Mouse (Mus musculus): ENCODE data around the gene Ankrd13d.
"Not testable (repeated sequence)": the region's sequence is repeated elsewhere in the genome, so short reads cannot be mapped to it uniquely, and the experiment has no call there.

The Ankrd13d gene

DNA sequence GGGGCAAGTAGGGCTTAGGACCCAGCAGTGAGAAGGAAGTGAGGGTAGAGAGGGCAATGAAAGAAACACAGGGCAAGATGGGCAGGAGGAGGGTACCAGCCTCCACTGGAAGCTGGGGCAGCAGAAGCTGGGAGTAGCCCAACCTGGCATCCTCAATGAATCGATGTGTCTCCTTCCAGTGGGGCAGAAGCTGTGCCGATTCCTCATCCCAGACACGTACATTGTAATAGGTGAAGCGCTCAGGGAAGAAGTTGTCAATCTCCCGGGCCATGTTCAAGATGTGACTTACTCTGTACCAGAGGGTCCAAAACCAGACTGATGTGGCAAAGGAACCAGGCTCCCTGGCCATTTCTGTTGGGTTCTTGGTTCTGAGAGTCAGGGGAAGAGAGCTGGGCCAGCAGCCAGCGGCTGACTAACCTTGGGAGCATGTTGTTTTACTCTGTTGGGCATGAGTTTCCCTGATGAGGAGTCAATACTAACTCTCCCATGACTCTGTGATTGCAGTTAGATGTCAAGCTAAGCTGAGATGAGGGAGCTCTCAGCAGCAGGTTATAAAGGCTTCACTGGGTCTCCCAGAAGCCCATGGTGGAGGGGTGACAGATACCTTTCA, 18.7 kb downstream of the Ankrd13d start:
- no peak for DNase-seq (ENCODE audit: extremely low read depth, low read depth, low spot score)

DNA sequence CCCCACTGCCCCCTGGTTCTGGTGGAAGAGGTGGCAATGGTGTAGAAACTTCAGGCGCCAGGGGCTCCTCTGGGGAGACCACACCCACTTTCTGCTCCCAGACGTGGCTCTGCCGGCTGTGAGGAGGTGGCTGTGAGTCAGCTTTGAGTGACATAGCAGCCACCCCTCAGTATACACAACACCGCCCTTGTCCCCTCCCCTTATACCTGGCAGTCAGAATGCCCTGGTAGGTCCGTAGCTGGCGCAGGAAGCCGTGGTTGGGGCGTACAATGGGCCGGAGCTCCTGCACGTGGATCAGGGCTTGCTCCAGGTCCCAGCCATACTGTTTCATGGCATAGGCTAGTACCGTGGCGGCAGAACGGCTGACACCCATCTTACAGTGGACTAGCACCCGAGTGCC, 19.2 kb downstream of the Ankrd13d start:
- no peak for DNase-seq (ENCODE audit: extremely low read depth, low read depth, low spot score)

DNA sequence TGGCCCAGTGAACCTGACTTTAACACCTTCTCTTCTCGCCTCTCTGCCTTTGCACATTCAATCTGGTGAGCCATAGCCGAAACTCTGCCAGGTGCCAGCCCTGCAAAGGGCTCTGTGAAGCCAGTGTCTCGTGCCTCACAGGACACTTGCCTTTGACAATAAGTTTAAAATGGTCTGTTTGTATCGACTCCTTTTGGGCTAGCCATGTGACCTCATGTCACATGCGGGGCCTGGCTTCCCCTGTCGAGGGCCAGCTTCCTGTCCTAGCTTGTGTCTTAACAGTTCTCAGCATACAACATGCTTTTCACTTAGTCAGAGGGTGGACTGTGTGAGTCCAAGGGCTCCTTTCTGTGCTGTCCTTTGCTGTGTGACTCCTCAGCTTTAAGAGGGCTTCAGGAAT, 20.2 kb downstream of the Ankrd13d start:
- DNase-seq (ENCODE audit: extremely low read depth, low read depth, low spot score): no peak

DNA sequence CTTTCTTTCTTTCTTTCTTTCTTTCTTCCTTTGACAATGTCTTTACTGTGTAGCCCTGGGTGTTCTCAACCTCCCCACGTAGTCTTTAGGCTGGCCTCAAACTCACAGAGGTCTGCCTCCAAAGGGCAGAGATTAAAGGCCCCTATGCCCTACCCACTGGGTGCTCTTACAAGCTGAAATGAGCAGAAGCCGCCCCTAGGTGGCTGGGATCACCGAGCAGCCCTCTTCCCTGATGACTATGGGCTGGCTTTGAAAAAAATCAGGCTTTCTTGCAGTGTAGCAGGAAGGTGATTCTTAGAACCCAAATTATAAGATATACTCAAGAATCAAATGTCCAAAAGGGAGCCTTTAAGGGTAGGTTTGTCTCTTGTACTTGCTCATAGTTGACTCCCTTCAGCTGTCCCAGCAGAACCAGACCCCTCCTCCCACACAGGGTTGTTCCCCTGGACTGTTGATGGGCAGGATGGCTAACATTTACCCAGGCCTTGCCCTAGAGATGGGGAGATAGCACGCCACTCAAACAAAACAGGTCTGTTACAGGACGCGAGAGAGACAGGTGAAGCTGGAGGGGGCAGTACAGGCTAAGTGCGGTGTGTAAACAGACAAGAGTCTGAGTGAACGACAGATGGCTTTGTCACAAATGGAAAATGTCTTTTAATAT, 21.8 kb downstream of the Ankrd13d start:
- no peak for DNase-seq (ENCODE audit: extremely low read depth, low read depth, low spot score)

DNA sequence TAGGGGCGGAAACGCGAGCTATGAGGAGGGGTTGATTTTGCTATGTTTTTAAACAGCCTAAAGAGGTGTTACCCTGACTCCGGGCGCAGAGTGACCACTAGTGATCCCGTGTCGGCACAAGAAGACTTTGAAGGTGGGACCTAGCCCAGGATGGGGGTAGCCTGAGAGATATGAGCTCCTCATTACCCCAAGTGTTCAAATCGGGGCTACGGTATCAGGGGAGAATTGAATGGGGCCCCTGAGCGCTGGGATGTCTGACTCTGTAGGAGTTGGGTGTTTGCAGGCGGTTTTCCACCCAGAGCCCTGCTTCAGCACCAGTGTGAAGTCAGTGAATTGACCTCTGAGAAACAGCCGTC, 25.1 kb downstream of the Ankrd13d start:
- no peak for DNase-seq (ENCODE audit: extremely low read depth, low read depth, low spot score)

DNA sequence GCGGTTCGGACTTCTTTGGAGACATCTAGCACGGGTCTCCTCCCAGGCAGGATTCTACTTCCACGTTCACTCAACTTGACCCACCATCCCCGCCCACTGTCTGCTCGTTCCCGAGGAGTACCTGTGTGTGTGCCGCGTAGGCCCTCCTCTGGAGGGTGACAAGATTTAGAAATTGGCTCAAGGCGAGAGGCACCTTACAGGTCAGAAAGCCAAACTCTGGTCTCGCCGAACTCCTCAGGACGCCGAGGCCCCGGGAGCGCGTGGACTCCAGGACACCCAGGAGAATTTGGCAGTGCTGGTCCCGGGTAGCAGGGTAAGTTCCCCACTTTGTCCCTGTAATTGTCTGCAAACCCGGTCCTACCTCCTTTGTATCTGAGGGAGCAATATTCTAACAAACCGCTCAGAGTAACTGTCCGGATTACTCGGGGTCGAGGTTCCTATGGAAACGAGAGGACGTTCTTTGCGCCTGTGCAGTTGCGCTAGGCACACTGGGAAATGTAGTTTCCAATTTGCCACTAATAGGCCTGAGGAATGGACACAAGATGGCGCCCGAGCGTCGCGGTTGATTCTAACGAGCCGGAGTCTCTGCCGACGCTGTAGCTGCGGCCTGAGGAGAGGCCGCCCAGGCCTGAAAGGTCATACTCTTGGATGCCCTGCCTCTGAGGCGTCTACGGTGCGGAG, 25.6 kb downstream of the Ankrd13d start:
- no peak for DNase-seq (ENCODE audit: extremely low read depth, low read depth, low spot score)

DNA sequence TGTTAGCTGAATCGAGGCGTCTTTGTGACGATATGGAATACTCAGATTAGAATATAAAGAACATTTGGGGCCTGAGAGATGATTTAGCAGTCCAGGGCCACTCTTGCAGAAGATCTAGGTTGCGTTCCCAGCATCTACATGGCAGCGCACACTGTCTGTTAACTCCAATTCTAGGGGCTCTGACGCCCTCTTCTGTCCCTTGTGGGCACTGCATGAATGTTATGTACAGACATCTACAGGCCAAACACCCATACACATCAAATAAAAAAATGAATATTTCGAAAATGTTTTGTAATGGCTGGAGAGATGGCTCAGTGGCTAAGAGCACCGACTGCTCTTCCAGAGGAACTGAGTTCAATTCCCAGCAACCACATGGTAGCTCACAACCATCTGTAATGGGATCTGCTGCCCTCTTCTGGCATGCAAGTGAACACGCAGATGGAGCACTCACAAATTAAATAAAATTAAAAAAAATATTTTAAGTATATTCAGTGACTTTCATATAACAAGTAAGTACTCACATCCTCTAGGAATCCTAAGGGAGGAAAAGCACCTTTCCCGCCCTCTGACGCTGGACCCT, 27.3 kb downstream of the Ankrd13d start:
- DNase-seq (ENCODE audit: extremely low read depth, low read depth, low spot score): no peak

DNA sequence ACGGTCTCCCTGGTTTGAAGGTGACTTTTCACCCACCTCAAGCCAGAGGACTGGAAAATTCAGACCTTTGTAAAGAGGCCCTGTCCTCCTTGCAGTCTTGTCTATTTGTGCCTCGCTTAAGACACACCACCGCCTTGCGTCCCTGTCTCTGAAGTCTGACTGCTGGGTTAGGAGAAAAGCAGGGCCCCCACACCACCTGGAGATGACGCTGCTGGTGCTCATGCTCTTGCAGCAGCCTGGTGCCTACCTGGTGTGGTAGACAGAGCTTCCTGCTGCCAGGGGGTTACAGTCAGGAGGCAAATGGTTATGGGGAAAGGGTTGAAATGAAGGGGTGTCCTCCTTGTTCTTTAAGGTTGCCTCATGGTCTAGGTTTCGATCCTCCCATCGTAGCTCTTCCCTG, 28.7 kb downstream of the Ankrd13d start:
- no peak for DNase-seq (ENCODE audit: extremely low read depth, low read depth, low spot score)

DNA sequence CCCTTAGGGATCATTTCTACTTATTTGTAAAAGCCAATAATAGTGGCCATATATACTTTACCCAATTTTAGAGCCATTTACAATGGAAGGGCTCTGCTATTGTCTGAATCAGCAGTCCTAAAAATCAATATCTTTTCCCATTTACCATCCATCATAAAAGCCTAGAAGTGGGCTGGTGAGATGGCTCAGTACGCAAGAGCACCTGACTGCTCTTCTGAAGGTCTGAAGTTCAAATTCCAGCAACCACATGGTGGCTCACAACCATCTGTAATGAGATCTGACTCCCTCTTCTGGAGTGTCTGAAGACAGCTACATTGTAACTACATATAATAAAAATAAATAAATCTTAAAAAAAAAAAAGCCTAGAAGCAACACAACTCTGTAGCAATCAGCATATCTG, 34.3 kb downstream of the Ankrd13d start:
- not testable (repeated sequence) for DNase-seq (ENCODE audit: extremely low read depth, low read depth, low spot score)

DNA sequence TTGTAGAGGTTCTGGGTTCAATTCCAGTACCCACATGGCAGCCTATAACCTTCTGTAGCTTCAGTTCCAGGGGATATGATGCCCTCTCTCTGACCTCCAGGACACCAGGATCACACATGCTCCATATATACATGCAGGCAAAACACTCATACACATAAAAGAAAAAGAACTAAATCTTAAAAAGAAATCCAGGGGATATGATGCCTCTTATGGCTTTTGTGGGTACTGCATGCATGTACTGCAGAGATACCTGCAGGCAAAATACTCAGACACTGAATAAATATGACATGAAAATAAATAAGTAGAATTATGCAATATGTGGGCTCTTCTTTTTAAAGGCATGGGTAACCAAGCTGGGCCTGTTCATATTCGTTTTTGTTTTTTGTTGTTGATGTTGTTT, 35.9 kb downstream of the Ankrd13d start:
- DNase-seq (ENCODE audit: extremely low read depth, low read depth, low spot score): no peak

DNA sequence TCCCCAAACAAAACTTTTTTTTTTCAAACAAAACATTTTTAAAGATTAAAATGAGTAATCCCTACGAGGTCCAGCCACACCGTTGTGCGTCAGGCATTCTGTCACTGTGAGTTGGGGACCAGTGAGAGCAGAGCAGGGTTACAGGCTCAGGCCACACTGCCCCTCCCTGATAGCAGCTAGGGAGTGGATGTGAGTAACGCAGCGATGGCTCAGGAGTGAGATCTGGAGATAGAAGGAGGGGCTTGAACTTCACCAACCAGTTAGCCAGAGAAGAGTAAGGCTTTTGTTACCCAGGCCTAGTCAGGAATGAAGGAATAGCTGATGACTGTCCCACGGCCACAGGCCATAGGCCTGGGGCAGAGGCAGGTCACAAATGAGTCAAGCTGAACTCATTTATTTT, 38.2 kb downstream of the Ankrd13d start:
- no peak for DNase-seq (ENCODE audit: extremely low read depth, low read depth, low spot score)

DNA sequence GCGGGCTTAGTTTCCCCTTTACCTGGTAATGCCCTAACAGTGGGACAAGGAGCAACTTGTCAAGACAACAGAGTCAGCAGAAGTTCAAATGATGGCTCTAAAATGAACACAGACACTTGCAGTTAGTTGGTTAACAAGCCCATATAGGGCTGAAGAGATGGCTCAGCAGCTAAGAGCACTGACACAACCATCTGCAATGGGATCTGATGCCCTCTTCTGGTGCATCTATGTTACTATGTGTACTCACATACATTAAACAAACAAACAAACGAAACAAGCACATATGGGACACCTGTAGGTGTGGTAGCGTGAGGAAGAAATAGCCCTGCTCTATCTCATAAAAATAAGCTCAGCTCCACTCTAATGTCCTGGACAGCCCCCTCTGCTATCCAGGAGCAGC, 40.5 kb downstream of the Ankrd13d start:
- no peak for DNase-seq (ENCODE audit: extremely low read depth, low read depth, low spot score)

DNA sequence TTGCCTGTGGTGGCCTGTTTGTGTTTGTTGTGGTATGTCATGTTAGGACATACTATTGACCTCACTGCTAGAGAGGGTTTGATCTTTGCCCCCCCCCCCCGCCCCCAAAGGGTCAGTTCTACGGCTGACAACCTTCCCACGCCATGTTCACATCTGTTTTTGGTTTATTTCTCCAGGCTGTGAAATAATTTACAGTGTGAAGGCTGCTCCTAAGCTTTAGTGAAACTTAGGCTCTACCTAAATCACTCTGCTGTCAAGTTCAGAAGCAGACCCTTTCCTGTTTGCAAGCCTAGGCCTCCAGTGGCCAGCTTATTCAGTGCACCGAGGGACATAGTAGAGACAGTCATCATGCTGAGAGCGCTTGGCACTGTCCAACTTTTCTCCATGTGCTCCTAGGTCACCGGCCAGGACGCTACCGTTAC, 42.7 kb downstream of the Ankrd13d start:
- no peak for DNase-seq (ENCODE audit: extremely low read depth, low read depth, low spot score)

DNA sequence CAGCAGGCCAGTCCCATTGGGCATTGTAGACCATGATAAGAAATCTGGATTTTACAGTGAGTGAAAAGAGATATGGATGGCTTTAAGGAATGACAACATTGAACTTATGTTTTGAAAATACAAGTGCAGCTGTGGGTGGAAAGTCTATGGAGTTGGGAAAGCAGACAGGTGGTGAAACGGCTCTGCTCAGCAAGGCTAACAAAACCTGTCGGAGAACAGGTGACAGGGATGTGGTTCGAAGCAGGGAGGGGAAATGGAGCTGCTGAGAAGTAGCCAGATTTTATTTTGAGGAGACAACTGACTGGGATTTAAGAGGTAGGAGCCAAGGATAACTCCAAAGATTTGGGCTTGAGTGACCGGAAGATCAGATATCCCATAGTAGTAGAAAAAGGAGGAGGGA, 48.4 kb downstream of the Ankrd13d start:
- no peak for DNase-seq (ENCODE audit: extremely low read depth, low read depth, low spot score)

DNA sequence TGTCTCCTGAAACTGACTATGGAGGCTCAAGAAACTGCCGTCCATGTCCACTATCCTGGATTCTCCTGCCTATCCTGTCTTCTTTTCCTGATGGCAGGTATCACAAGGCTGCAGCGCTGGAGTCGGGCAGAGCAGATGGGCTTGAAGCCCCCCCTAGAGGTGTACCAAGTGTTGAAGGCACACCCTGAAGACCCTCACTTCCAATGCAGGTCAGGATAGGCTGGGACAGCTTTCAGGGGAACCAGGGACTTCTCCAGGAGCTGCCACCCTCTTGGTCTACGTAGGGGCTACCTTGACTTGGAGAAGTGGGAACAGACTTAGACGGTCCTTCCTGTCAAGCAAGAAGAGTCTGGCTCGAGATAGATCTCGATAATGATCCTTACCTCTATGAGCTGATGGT, 50.3 kb downstream of the Ankrd13d start:
- no peak for DNase-seq (ENCODE audit: extremely low read depth, low read depth, low spot score)

DNA sequence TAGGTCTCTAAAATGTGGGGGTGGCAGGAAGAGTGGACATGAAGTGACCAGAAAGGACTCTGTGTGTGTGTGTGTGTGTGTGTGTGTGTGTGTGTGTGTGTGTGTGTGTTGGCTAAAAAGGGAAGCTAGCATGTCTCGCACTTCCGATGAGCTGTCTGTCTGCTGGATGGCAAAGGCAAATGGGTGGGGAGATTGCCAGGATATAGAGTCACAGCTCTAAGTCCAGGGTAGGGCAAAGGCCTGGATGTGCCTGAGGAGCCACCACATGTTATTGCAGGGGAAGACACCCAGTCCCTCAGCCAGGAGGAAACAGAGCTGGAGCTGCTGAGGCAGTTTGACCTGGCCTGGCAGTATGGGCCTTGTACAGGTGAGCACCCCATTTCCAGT, 50.8 kb downstream of the Ankrd13d start:
- DNase-seq (ENCODE audit: extremely low read depth, low read depth, low spot score): no peak

DNA sequence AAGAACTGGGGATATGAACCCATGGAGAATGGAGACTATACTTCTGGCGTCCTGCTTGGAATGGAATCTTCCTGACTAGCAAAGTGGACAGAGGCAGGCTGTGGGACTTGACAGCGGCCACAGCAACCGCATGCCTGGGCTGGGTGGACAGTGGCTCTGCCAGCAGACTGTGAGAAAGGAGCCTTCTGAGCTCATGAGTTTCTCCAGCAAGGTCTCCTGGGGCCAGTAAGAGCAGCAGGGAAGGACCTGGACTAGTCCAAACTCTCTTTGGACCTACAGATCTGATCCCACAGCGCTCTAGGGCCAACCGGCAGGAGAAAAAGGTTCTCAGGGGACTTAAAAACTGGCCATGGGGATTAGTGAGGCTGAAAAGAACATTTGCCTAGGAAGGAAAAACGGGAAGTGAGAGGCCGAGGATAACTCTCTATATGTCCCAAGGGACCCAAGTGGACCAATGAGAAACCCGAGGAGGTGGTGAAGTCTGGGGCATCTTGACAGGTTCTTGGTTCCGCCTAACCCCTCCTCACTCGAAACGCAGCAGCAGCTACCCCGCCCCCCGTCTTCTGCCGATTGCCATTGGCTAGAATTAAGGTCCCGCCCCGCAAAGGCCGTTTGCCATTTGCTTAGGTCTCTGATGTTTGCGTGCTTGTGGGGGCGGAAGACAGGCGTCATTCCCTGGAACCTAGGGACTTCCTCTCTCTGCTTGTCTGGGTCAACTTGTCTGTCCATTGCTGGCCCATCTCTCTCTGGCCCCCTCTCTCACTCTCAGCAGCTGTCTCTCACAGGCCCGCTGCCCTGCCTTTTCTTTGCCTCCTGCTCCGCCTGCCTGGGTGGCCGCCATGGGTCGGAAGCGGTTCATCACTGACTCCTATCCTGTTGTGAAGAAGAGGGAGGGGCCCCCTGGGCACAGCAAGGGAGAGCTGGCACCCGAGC, 51.4 kb downstream of the Ankrd13d start, which contains the start of gene Pold4:
Pold4 (plus strand) TSS at position 647 of the 933 bp plus-strand sequence.
- DNase-seq (ENCODE audit: extremely low read depth, low read depth, low spot score): peak; percentile 74

DNA sequence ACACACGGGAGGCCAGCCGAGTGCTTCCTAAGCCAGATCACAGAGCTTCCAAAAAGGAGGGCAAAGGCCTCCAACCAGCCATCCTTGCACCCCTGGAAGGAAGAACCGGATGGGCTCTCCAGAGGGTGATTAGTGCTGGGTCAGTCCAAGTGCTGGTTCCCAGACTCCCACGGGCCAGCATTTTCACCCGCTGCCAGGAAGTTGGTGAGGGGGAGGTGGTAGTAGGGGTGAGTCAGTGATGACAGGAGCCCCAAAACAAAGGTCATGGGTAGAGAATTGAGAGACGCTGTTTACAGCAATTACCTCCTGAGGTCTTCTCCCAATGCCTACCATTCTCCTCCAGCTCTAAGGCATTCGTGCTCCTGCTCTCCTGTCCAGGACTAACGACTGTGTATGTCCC, 52.5 kb downstream of the Ankrd13d start:
- no peak for DNase-seq (ENCODE audit: extremely low read depth, low read depth, low spot score)

DNA sequence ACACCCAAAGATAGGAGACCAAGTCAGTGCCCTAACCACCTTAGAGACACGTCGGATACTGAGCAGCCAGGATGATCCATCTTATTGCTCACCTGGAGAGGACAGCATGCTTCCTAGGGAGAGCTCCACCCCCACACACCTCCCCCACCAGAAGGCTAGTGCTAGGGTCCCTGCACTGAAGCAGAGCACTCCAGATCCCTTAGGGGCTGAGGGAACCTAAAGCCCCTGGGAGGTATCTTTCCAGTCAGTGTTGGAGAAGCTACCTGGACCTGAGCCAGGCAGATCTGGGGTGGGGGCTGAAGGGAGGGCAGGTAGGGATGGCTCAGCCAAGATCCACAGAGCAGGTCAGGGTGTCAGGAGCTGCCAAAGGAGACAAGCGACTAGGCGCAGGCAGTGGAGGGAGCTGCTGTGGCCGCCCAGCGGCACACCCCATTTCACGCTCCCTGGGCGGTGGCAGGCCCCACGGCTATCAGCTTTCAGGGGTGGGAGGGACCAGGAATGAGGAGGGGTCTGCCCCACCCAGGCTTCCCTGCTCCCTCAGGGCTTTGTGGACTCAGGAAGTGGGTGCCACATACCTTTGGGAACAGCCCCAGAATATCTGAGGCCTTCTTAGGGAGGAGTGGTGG, 53.4 kb downstream of the Ankrd13d start:
- DNase-seq (ENCODE audit: extremely low read depth, low read depth, low spot score): no peak

DNA sequence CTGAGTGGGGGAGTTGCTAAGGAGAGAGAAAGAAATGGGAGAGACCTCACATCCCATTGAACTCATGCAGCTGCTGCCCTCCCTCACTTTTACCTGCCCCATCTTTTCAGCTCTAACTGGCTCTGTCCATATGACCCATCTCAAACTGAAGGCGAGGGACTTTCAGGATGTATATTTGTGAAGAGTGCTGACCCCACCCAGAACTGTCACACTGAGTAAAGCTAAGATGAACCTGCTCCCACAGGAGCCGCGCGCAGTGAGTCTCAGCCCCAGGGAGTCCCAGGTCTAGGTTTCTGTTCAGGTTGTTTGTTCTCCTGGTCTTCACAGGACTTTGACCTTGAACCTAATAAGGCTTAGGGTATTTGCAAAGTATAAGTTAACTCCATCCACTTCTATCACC, 54.0 kb downstream of the Ankrd13d start:
- no peak for DNase-seq (ENCODE audit: extremely low read depth, low read depth, low spot score)
